In the genomic region with DNA sequence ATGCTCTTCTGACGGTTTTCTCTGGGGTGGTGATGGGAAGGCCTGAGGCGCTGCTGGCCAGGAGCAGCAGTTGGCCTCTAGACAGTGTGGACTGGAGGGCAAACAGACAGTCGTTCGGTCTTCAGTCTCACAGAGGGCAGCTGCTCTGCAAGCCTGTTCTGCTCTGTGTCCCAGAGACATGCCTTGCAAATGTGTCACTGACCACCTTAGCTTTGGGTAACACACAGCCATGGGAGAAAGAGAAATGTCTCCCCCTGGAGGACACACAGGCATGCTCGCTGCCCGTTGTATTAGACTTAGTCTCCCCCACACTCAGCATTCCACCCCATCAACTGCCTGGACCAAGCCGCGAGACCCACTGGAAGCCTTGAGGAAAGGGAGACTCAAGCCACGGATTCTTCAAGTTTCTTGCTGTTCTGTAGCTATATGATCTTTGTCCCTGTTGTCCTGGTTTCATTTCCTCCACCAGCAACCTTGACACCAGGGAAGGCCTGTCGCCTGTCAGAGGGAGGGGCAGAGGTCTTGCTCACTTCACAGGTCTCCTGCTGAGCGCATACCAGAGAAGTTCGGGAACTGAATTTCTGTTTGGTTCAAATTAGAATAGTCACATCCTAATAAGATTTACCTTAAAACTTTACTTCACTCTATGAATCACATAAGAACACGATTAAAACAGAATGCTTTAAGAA, we compare ENCODE assay signal across 8 mouse cellular contexts.
DNase-seq lines count a peak whose midpoint lies in the region; ATAC-seq lines count a peak whose summit lies in the region.

No protein-coding gene starts in this region.

- no peak overlapping the region for H3K9ac ChIP-seq in heart, embryonic 16.5 days (ENCODE audit: low read length)
- H3K9ac ChIP-seq in liver, embryonic 13.5 days: no peak overlapping the region
- no peak overlapping the region for H3K9ac ChIP-seq in neural tube, embryonic 15.5 days (replicated peaks)

- peak; percentile 75 for ATAC-seq in heart, embryonic 16.5 days (replicated peaks; ENCODE audit: extremely low read depth, insufficient read depth, low FRiP score)
- ATAC-seq in liver, embryonic 13.5 days (ENCODE audit: low read depth): no peak; the same call in 1 of the 2 replicates
- ATAC-seq in neural tube, embryonic 15.5 days (ENCODE audit: low FRiP score): peak; percentile 63; the same call in 1 of the 2 replicates

- no peak overlapping the region for H3K4me3 ChIP-seq in heart, embryonic 16.5 days (ENCODE audit: low read length)
- H3K4me3 ChIP-seq in liver, embryonic 13.5 days (replicated peaks): no peak overlapping the region
- H3K4me3 ChIP-seq in neural tube, embryonic 15.5 days (replicated peaks): no peak overlapping the region

- 23% methylated on average over 13 of the region's 13 CpGs for WGBS in heart, embryonic 16.5 days
- WGBS in liver, embryonic 13.5 days (ENCODE audit: insufficient replicate concordance): 27% methylated on average over 13 of the region's 13 CpGs
- 19% methylated on average over 13 of the region's 13 CpGs for WGBS in neural tube, embryonic 15.5 days

- H3K4me2 ChIP-seq in heart, embryonic 16.5 days (ENCODE audit: low read depth, low read length): no peak overlapping the region
- H3K4me2 ChIP-seq in liver, embryonic 13.5 days: no peak overlapping the region
- no peak overlapping the region for H3K4me2 ChIP-seq in neural tube, embryonic 15.5 days

- DNase-seq in CD8-positive naive resting alpha-beta T cell, adult 2 months (ENCODE audit: low read depth in 2 of 2, low spot score in 2 of 2): peak; percentile 52 to 61
- DNase-seq in brain, embryonic 18.5 days (ENCODE audit: low read depth, low spot score): peak; percentile 45
- DNase-seq in fibroblast of lung, adult 2 months (ENCODE audit: low read depth): peak; percentile 83
- DNase-seq in kidney, postnatal 25 days: peak; percentile 71 to 74
- DNase-seq in liver, embryonic 13.5 days: peak; percentile 34
- peak; percentile 21 for DNase-seq in testis, postnatal 14 days (ENCODE audit: low spot score)

- H3K9me3 ChIP-seq in heart, embryonic 16.5 days (replicated peaks; ENCODE audit: control insufficient read depth, low read length): no peaks in the 10 kb centered on the region
- no peaks in the 10 kb centered on the region for H3K9me3 ChIP-seq in liver, embryonic 13.5 days (replicated peaks)
- H3K9me3 ChIP-seq in neural tube, embryonic 15.5 days (replicated peaks): no peaks in the 10 kb centered on the region

- H3K4me1 ChIP-seq in heart, embryonic 16.5 days (ENCODE audit: control insufficient read depth, insufficient read depth, low read length): no peaks in the 10 kb centered on the region
- no peaks in the 10 kb centered on the region for H3K4me1 ChIP-seq in liver, embryonic 13.5 days (replicated peaks)
- H3K4me1 ChIP-seq in neural tube, embryonic 15.5 days: peaks cover 9% of the 10 kb centered on the region

- H3K27ac ChIP-seq in heart, embryonic 16.5 days (ENCODE audit: low read length): peak overlapping the region; percentile 7; the same call in 1 of the 2 replicates
- no peak overlapping the region for H3K27ac ChIP-seq in liver, embryonic 13.5 days
- H3K27ac ChIP-seq in neural tube, embryonic 15.5 days (replicated peaks): no peak overlapping the region

- peaks cover 8% of the 10 kb centered on the region; the same call in 1 of the 2 replicates for H3K27me3 ChIP-seq in heart, embryonic 16.5 days (ENCODE audit: control insufficient read depth, insufficient read depth, low read length)
- H3K27me3 ChIP-seq in liver, embryonic 13.5 days: peaks cover 4% of the 10 kb centered on the region; the same call in 1 of the 2 replicates
- peaks cover 36% of the 10 kb centered on the region for H3K27me3 ChIP-seq in neural tube, embryonic 15.5 days (replicated peaks)

- no peaks in the 10 kb centered on the region for H3K36me3 ChIP-seq in heart, embryonic 16.5 days (ENCODE audit: control insufficient read depth, insufficient read depth)
- H3K36me3 ChIP-seq in liver, embryonic 13.5 days: no peaks in the 10 kb centered on the region
- H3K36me3 ChIP-seq in neural tube, embryonic 15.5 days: no peaks in the 10 kb centered on the region

Comparison
In these comparisons a context has a peak if more than half of its experiments do, and no peak if none do; other contexts are left out.
1. DNase-seq: peak in every context shown above with its lines; median percentile 83 in fibroblast of lung, adult 2 months; 72 in kidney, postnatal 25 days; 56 in CD8-positive naive resting alpha-beta T cell, adult 2 months; 45 in brain, embryonic 18.5 days; 34 in liver, embryonic 13.5 days; 21 in testis, postnatal 14 days.